Mouse (Mus musculus): Measurements from ENCODE around the gene Dgke. TPM values are rescaled to one million over a fixed set of nuclear protein-coding genes. Genes with fewer than 3 reads are reported as not detected.

The Dgke gene
- polyA plus RNA-seq, 1 experiment = 1.6 TPM

- no peaks in the 10 kb centered on the region for H3K79me3 ChIP-seq (ENCODE audit: low read depth)
- peaks cover 4% of the 10 kb centered on the region for H3K27me3 ChIP-seq (ENCODE audit: control insufficient read depth, insufficient read depth, insufficient read length)
- H3K79me2 ChIP-seq (ENCODE audit: control insufficient read depth, insufficient read depth) = no peaks in the 10 kb centered on the region
- TF ChIP-seq MAX (IDR thresholded peaks at IDR 0.05) (no peak), USF1 (IDR thresholded peaks at IDR 0.05; ENCODE audit: low read depth) (no peak), CEBPB (IDR thresholded peaks at IDR 0.05; ENCODE audit: low read depth) (no peak), MYOD1 (IDR thresholded peaks at IDR 0.05; ENCODE audit: control insufficient read depth, insufficient read length, low read depth) (no peak), MYOG (IDR thresholded peaks at IDR 0.05; ENCODE audit: control insufficient read depth, extremely low read depth, insufficient read length) (no peak), CTCF (IDR thresholded peaks at IDR 0.05; ENCODE audit: control insufficient read depth, insufficient read depth, insufficient read length) (no peak), FOSL1 (IDR thresholded peaks at IDR 0.05; ENCODE audit: insufficient read depth, low read length, poor library complexity, severe bottlenecking) (no peak)
- no peak overlapping the region for H3K4me3 ChIP-seq (ENCODE audit: insufficient read depth, poor library complexity, severe bottlenecking)
- H3ac ChIP-seq (ENCODE audit: control insufficient read depth, insufficient read length, low read depth) = no peak overlapping the region
- H3K36me3 ChIP-seq (ENCODE audit: control insufficient read depth, insufficient read depth) = no peaks in the 10 kb centered on the region
These were observed 4.9 kb upstream of the Dgke start for GRCm38 (mm10) chr11:89071522-89071921.

- Histone ChIP-seq H3ac (ENCODE audit: control insufficient read depth, insufficient read length, low read depth) (no peak overlapping the region), H3K27me3 (ENCODE audit: control insufficient read depth, insufficient read depth, insufficient read length) (no peaks in the 10 kb centered on the region), H3K36me3 (ENCODE audit: control insufficient read depth, insufficient read depth) (no peaks in the 10 kb centered on the region), H3K4me3 (ENCODE audit: insufficient read depth, poor library complexity, severe bottlenecking) (no peak overlapping the region), H3K79me3 (ENCODE audit: low read depth) (no peaks in the 10 kb centered on the region), H3K79me2 (ENCODE audit: control insufficient read depth, insufficient read depth) (no peaks in the 10 kb centered on the region)
- TF ChIP-seq USF1 (IDR thresholded peaks at IDR 0.05; ENCODE audit: low read depth) (no peak), MAX (IDR thresholded peaks at IDR 0.05) (no peak), MYOD1 (IDR thresholded peaks at IDR 0.05; ENCODE audit: control insufficient read depth, insufficient read length, low read depth) (no peak)
These were observed 2.7 kb upstream of the Dgke start for GRCm38 (mm10) chr11:89069303-89069702.

- no peaks in the 10 kb centered on the region for H3K79me2 ChIP-seq (ENCODE audit: control insufficient read depth, insufficient read depth)
- no peaks in the 10 kb centered on the region for H3K27me3 ChIP-seq (ENCODE audit: control insufficient read depth, insufficient read depth, insufficient read length)
- no peak overlapping the region for H3K4me3 ChIP-seq (ENCODE audit: insufficient read depth, poor library complexity, severe bottlenecking)
- no peaks in the 10 kb centered on the region for H3K36me3 ChIP-seq (ENCODE audit: control insufficient read depth, insufficient read depth)
- TF ChIP-seq FOSL1 (IDR thresholded peaks at IDR 0.05; ENCODE audit: insufficient read depth, low read length, poor library complexity, severe bottlenecking) = no peak
- no peak for TF ChIP-seq MYOG (IDR thresholded peaks at IDR 0.05; ENCODE audit: control insufficient read depth, extremely low read depth, insufficient read length)
- TF ChIP-seq MYOD1 (IDR thresholded peaks at IDR 0.05; ENCODE audit: control insufficient read depth, insufficient read length, low read depth) = no peak
- TF ChIP-seq CEBPB (IDR thresholded peaks at IDR 0.05; ENCODE audit: low read depth) = no peak
- no peak for TF ChIP-seq USF1 (IDR thresholded peaks at IDR 0.05; ENCODE audit: low read depth)
- H3K79me3 ChIP-seq (ENCODE audit: low read depth) = no peaks in the 10 kb centered on the region
- H3ac ChIP-seq (ENCODE audit: control insufficient read depth, insufficient read length, low read depth) = no peak overlapping the region
These were observed 2.0 kb upstream of the Dgke start for GRCm38 (mm10) chr11:89068649-89069048.

GRCm38 (mm10) chr11:89067871-89068490 lies 1.3 kb upstream of the Dgke start:
- TF ChIP-seq FOSL1 (IDR thresholded peaks at IDR 0.05; ENCODE audit: insufficient read depth, low read length, poor library complexity, severe bottlenecking) = no peak
- no peak overlapping the region for H3ac ChIP-seq (ENCODE audit: control insufficient read depth, insufficient read length, low read depth)
- H3K27me3 ChIP-seq (ENCODE audit: control insufficient read depth, insufficient read depth, insufficient read length) = no peaks in the 10 kb centered on the region
- no peaks in the 10 kb centered on the region for H3K79me3 ChIP-seq (ENCODE audit: low read depth)
- H3K79me2 ChIP-seq (ENCODE audit: control insufficient read depth, insufficient read depth) = no peaks in the 10 kb centered on the region
- no peak overlapping the region for H3K4me3 ChIP-seq (ENCODE audit: insufficient read depth, poor library complexity, severe bottlenecking)
- H3K36me3 ChIP-seq (ENCODE audit: control insufficient read depth, insufficient read depth) = no peaks in the 10 kb centered on the region

GRCm38 (mm10) chr11:89067301-89067822 lies 712 bp upstream of the Dgke start:
- Histone ChIP-seq H3K4me3 (ENCODE audit: insufficient read depth, poor library complexity, severe bottlenecking) (no peak overlapping the region), H3K27me3 (ENCODE audit: control insufficient read depth, insufficient read depth, insufficient read length) (no peaks in the 10 kb centered on the region), H3K36me3 (ENCODE audit: control insufficient read depth, insufficient read depth) (no peaks in the 10 kb centered on the region), H3ac (ENCODE audit: control insufficient read depth, insufficient read length, low read depth) (no peak overlapping the region), H3K79me2 (ENCODE audit: control insufficient read depth, insufficient read depth) (no peaks in the 10 kb centered on the region), H3K79me3 (ENCODE audit: low read depth) (no peaks in the 10 kb centered on the region)
- TF ChIP-seq CEBPB (IDR thresholded peaks at IDR 0.05; ENCODE audit: low read depth) = no peak

GRCm38 (mm10) chr11:89066126-89066525 lies 524 bp downstream of the Dgke start:
- Histone ChIP-seq H3K79me3 (ENCODE audit: low read depth) (no peaks in the 10 kb centered on the region), H3K4me3 (ENCODE audit: insufficient read depth, poor library complexity, severe bottlenecking) (no peak overlapping the region), H3K36me3 (ENCODE audit: control insufficient read depth, insufficient read depth) (no peaks in the 10 kb centered on the region), H3ac (ENCODE audit: control insufficient read depth, insufficient read length, low read depth) (no peak overlapping the region), H3K27me3 (ENCODE audit: control insufficient read depth, insufficient read depth, insufficient read length) (no peaks in the 10 kb centered on the region), H3K79me2 (ENCODE audit: control insufficient read depth, insufficient read depth) (no peaks in the 10 kb centered on the region)
- TF ChIP-seq USF1 (IDR thresholded peaks at IDR 0.05; ENCODE audit: low read depth) = no peak
- no peak for TF ChIP-seq CTCF (IDR thresholded peaks at IDR 0.05; ENCODE audit: control insufficient read depth, insufficient read depth, insufficient read length)
- no peak for TF ChIP-seq MAX (IDR thresholded peaks at IDR 0.05)
- TF ChIP-seq CEBPB (IDR thresholded peaks at IDR 0.05; ENCODE audit: low read depth) = no peak
- TF ChIP-seq MYOG (IDR thresholded peaks at IDR 0.05; ENCODE audit: control insufficient read depth, extremely low read depth, insufficient read length) = no peak
- no peak for TF ChIP-seq MYOD1 (IDR thresholded peaks at IDR 0.05; ENCODE audit: control insufficient read depth, insufficient read length, low read depth)
- no peak for TF ChIP-seq FOSL1 (IDR thresholded peaks at IDR 0.05; ENCODE audit: insufficient read depth, low read length, poor library complexity, severe bottlenecking)
